Mouse (Mus musculus): ENCODE data around the gene Tagln2. TPM values are rescaled to one million over a fixed set of nuclear protein-coding genes. Genes with fewer than 3 reads are reported as not detected.

Gene Tagln2
- 100 to 1,000 TPM; 249 to 308 TPM for total RNA-seq (2023)

GRCm38 (mm10) chr1:172499765-172500441 lies at the start of gene Tagln2:
TSS of gene Tagln2 (plus strand) at chr1:172500047.

GRCm38 (mm10) chr1:172475054-172475741 lies 24.6 kb upstream of the Tagln2 start, which contains the start of gene Slamf9:
TSS of gene Slamf9 (plus strand) at chr1:172475358.

GRCm38 (mm10) chr1:172481540-172482280 lies 18.1 kb upstream of the Tagln2 start, which contains the start of gene Igsf9:
TSS of gene Igsf9 (plus strand) at chr1:172481788.

DNA sequence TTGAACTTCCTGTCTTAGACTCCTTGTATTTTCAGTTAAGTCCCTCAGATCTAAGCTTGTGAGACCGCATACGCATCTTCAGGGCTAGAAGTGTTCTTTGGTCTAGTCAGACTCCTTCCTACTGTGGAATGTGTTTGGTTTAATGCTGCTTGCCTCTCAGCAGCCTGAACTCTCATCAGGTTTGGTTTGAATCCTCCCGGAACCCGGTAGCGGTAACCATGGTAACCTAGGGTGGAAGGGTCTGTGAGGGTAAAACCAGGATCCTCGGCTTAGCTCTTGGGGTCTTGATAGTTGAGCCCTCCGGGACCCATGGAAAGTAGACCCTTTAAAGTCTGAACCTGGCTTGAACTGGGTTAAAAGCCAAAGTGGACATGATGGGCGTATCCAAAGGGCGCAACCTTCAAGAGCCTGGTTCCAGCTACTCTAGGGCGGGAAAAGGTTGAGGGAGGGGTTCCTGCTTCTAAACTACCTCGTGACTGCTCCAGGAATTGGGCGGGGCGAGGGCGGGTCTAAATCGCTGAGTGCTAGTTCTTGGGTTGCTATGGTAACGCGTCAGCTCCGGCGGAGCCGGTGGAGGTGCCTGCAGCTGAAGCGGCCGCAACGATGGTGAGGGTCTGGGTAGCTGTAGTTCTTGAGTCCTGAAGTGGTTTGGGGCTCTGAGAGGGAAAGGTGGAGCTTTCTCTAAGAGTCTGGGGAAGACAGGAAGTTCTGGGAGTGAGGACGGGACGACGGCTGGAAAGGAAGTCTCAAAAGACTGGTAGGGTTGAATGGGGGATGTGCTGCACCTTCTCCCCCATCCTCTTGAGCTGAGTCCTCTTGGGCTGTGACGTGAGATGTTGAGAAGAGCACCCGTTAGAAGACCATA lies 21.0 kb downstream of the Tagln2 start, which contains the start of gene Cfap45:
Gene Cfap45, plus strand, starts transcription at position 226 of the 865 bp plus-strand sequence.

DNA sequence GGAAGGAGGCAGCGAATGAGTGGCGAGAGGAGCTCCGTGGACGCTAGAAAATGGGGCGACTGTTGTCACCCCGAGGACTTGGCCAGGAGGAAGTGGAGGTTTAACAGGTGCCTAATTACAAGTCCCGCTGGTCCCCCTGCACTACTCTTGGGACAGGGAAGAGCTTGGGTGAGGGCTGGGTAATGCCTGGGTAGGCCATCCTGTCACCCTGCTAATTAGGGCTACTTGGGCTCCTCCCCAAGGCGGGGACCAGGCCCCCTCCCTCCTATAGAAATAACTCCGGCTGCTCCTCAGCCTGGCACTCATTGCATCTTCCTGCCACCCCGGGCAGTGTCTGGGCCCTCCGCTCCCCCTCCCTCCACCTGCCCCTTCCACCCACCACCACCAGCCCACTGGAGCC lies 55.8 kb downstream of the Tagln2 start, which contains the start of gene Vsig8:
Gene Vsig8, plus strand, starts transcription at position 301 of the 400 bp plus-strand sequence.

Other genes with a start within 250 kb of the Tagln2 start
- not detected for gene Atp1a4, start 241.6 kb upstream of the Tagln2 start, total RNA-seq (2023)
- 10 to 100 TPM; 24.4 to 31.0 TPM for gene Igsf8, start 238.4 kb upstream of the Tagln2 start, total RNA-seq (2023)
- gene Atp1a2, start 202.0 kb upstream of the Tagln2 start, total RNA-seq (2023), result under 1 TPM; 0.09 to 0.15 TPM
- gene Kcnj9, start 170.7 kb upstream of the Tagln2 start, total RNA-seq (2023), result not detected
- 1 to 10 TPM in 1 of 2 experiments, under 1 TPM in 1; 0.71 to 1.3 TPM for gene Kcnj10, start 158.8 kb upstream of the Tagln2 start, total RNA-seq (2023)
- 10 to 100 TPM; 29.8 to 33.2 TPM for gene Pigm, start 123.5 kb upstream of the Tagln2 start, total RNA-seq (2023)
- gene Slamf9, start 24.7 kb upstream of the Tagln2 start, total RNA-seq (2023), result 1 to 10 TPM in 1 of 2 experiments, not detected in 1; 1.4 TPM
- gene Igsf9, start 18.3 kb upstream of the Tagln2 start, total RNA-seq (2023), result 1 to 10 TPM in 1 of 2 experiments, under 1 TPM in 1; 0.89 to 1.6 TPM
- under 1 TPM in 1 of 2 experiments, not detected in 1; 0.20 TPM for gene Cfap45, start 20.8 kb downstream of the Tagln2 start, total RNA-seq (2023)
- gene Vsig8, start 55.9 kb downstream of the Tagln2 start, total RNA-seq (2023), result not detected
- gene Slamf8, start 90.5 kb downstream of the Tagln2 start, total RNA-seq (2023), result under 1 TPM in 1 of 2 experiments, not detected in 1; 0.67 TPM
- not detected for gene Fcrl6, start 102.5 kb downstream of the Tagln2 start, total RNA-seq (2023)
- gene Dusp23, start 132.9 kb downstream of the Tagln2 start, total RNA-seq (2023), result 1 to 10 TPM; 2.0 to 2.7 TPM
- not detected for gene Crp, start 198.0 kb downstream of the Tagln2 start, total RNA-seq (2023)

All from T-cell, adult 66 days (primary cell).